Mouse (Mus musculus): ENCODE data around the gene Gm10198. TPM values are rescaled to one million over a fixed set of nuclear protein-coding genes. Genes with fewer than 3 reads are reported as not detected.

Gm10198 gene
- not detected in 2 replicates for polyA plus RNA-seq (2014; fragmentation: Nextera tagmentation; extraction: Ambion mirVana)

DNA sequence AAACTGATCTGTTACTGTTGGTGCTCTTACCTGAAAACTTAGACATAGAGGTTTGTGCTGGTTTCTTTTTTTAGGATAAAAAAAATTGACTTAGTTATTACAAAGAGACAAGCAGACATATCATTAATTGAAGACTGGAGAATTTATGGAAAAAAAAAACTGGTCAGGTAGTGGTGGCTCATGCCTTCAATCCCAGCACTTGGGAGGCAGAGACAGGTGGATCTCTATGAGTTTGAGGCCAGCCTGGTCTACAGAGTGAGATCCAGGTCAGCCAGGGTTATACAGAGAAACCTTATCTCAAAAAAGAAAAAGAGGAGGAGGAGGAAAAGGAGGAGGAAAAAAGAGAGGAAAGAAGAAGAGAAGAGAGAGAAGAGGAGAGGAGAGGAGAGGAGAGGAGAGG is at the start of gene Gm10198:
Gene Gm10198 (plus strand): TSS at position 301 of the 400 bp plus-strand sequence.
- H3K27ac ChIP-seq (replicated peaks; ENCODE audit: low read depth, low read length) = no peak within 1 kb of the TSS
- DNase-seq (ENCODE audit: low spot score) (no peak), ATAC-seq (ENCODE audit: insufficient number of reproducible peaks, low FRiP score, low TSS enrichment, low read depth) (no peak)
- no peak within 1 kb of the TSS for H3K9ac ChIP-seq (ENCODE audit: low read length)
- H3K9me3 ChIP-seq (ENCODE audit: control insufficient read depth, low read length) = no peaks in the 10 kb centered on the region
- H3K4me1 ChIP-seq (ENCODE audit: control insufficient read depth, insufficient read depth, low read length) = no peaks in the 10 kb centered on the region
- no peak within 1 kb of the TSS for H3K4me2 ChIP-seq (ENCODE audit: low read depth, severe bottlenecking)
- no peaks in the 10 kb centered on the region for H3K27me3 ChIP-seq (ENCODE audit: control insufficient read depth, insufficient read depth, low read length)
- H3K4me3 ChIP-seq (ENCODE audit: low read depth, low read length) = no peak within 1 kb of the TSS
- H3K36me3 ChIP-seq (ENCODE audit: control insufficient read depth, insufficient read depth, low read length) = no peaks in the 10 kb centered on the region

DNA sequence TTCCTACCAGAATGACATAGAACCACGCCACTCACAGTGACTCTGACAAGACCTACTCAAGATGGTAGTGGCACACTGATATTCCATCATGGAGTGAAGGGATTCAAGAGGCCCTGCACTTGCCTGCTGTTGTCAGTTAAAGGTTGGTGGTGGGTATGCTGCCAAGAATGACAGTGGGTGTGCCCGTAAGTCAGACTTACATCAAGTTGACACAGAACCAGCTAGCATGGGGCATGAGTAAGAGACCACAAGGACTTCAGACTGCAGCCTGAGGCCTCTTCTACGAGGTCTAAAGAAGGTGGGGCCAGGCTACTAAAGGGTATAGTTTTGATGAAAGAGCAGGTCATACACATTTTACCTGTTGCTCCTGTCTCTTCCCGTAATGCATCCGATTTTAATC is 47.3 kb upstream of the Gm10198 start:
- no peak for DNase-seq (ENCODE audit: low spot score)
- no peak for ATAC-seq (ENCODE audit: insufficient number of reproducible peaks, low FRiP score, low TSS enrichment, low read depth)
- no peak overlapping the region for H3K9ac ChIP-seq (ENCODE audit: low read length)
- H3K27me3 ChIP-seq (ENCODE audit: control insufficient read depth, insufficient read depth, low read length) = no peaks in the 10 kb centered on the region
- no peaks in the 10 kb centered on the region for H3K4me1 ChIP-seq (ENCODE audit: control insufficient read depth, insufficient read depth, low read length)
- no peaks in the 10 kb centered on the region for H3K36me3 ChIP-seq (ENCODE audit: control insufficient read depth, insufficient read depth, low read length)
- H3K27ac ChIP-seq (replicated peaks; ENCODE audit: low read depth, low read length) = no peak overlapping the region
- no peak overlapping the region for H3K4me2 ChIP-seq (ENCODE audit: low read depth, severe bottlenecking)
- 86% methylated on average over 5 of the region's 5 CpGs for WGBS
- no peak overlapping the region for H3K4me3 ChIP-seq (ENCODE audit: low read depth, low read length)
- no peaks in the 10 kb centered on the region for H3K9me3 ChIP-seq (ENCODE audit: control insufficient read depth, low read length)

DNA sequence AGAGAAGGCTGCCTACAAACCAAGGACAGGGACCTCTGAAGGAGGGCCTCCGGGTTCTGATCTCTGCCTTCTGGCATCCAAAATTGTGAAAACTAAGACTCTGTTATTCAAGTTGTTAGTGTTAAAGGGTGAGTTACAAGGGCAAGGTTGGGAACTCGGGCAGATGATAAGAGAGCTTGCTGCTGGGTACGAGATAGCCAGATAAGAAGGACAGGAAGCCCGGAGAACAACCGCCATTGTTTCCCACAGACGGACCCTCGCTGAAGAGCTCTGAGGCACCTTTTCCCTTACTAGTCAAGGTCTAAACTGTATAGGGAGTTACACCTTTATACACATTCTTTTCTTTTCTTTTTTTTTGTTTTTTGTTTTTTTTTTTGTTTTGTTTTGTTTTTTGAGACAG is 39.8 kb upstream of the Gm10198 start:
- H3K4me2 ChIP-seq (ENCODE audit: low read depth, severe bottlenecking) = no peak overlapping the region
- no peaks in the 10 kb centered on the region for H3K27me3 ChIP-seq (ENCODE audit: control insufficient read depth, insufficient read depth, low read length)
- no peaks in the 10 kb centered on the region for H3K4me1 ChIP-seq (ENCODE audit: control insufficient read depth, insufficient read depth, low read length)
- no peak overlapping the region for H3K9ac ChIP-seq (ENCODE audit: low read length)
- 92% methylated on average over 7 of the region's 7 CpGs for WGBS
- H3K36me3 ChIP-seq (ENCODE audit: control insufficient read depth, insufficient read depth, low read length) = no peaks in the 10 kb centered on the region
- no peak overlapping the region for H3K4me3 ChIP-seq (ENCODE audit: low read depth, low read length)
- ATAC-seq (ENCODE audit: insufficient number of reproducible peaks, low FRiP score, low TSS enrichment, low read depth) = no peak
- H3K9me3 ChIP-seq (ENCODE audit: control insufficient read depth, low read length) = no peaks in the 10 kb centered on the region
- no peak overlapping the region for H3K27ac ChIP-seq (replicated peaks; ENCODE audit: low read depth, low read length)
- no peak for DNase-seq (ENCODE audit: low spot score)

DNA sequence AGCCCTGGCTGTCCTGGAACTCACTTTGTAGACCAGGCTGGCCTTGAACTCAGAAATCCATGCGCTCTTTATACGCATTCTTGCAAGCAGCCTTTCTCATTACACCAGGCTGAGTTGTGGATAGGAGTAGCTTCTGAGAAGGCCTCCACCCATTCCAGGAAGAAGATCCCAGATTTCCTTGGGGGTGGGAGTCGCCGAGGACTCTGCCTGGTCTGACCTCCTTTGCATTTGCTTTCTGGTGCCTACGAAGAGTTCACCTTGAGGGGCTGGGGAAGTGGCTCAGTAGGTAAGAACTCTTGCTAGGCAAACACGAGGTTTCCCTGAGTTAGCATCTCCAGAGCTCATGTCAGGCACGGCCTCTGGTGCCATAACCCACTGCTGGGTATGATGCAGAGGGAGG is 39.4 kb upstream of the Gm10198 start:
- Histone ChIP-seq H3K27me3 (ENCODE audit: control insufficient read depth, insufficient read depth, low read length) (no peaks in the 10 kb centered on the region), H3K4me3 (ENCODE audit: low read depth, low read length) (no peak overlapping the region), H3K9ac (ENCODE audit: low read length) (no peak overlapping the region), H3K36me3 (ENCODE audit: control insufficient read depth, insufficient read depth, low read length) (no peaks in the 10 kb centered on the region), H3K9me3 (ENCODE audit: control insufficient read depth, low read length) (no peaks in the 10 kb centered on the region), H3K27ac (replicated peaks; ENCODE audit: low read depth, low read length) (no peak overlapping the region), H3K4me2 (ENCODE audit: low read depth, severe bottlenecking) (no peak overlapping the region), H3K4me1 (ENCODE audit: control insufficient read depth, insufficient read depth, low read length) (no peaks in the 10 kb centered on the region)
- DNase-seq (ENCODE audit: low spot score) (no peak), ATAC-seq (ENCODE audit: insufficient number of reproducible peaks, low FRiP score, low TSS enrichment, low read depth) (no peak)
- 89% methylated on average over 7 of the region's 7 CpGs for WGBS

DNA sequence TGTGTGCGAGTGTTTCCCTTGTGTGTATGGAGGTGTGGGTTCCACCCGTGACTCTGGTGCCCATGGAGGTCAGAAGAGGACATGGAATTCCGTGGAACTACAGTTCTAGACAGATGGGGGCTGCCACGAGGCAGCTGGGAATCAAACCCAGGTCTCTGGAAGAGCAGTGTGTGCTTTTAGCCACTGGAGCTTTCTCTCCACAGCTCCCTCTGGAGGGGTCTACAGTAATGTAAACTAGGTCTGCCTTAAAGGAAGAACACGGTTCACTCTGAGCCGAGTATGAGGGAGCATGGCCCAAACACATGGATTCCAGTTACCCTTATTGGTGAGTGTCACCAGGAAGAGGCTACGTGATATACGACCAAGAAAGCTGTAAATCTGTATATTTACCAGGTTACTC is 38.6 kb upstream of the Gm10198 start:
- no peaks in the 10 kb centered on the region for H3K9me3 ChIP-seq (ENCODE audit: control insufficient read depth, low read length)
- no peaks in the 10 kb centered on the region for H3K36me3 ChIP-seq (ENCODE audit: control insufficient read depth, insufficient read depth, low read length)
- DNase-seq (ENCODE audit: low spot score) (no peak), ATAC-seq (ENCODE audit: insufficient number of reproducible peaks, low FRiP score, low TSS enrichment, low read depth) (no peak)
- no peaks in the 10 kb centered on the region for H3K27me3 ChIP-seq (ENCODE audit: control insufficient read depth, insufficient read depth, low read length)
- WGBS = 81% methylated on average over 8 of the region's 8 CpGs
- no peak overlapping the region for H3K4me3 ChIP-seq (ENCODE audit: low read depth, low read length)
- H3K4me2 ChIP-seq (ENCODE audit: low read depth, severe bottlenecking) = no peak overlapping the region
- no peak overlapping the region for H3K9ac ChIP-seq (ENCODE audit: low read length)
- no peak overlapping the region for H3K27ac ChIP-seq (replicated peaks; ENCODE audit: low read depth, low read length)
- H3K4me1 ChIP-seq (ENCODE audit: control insufficient read depth, insufficient read depth, low read length) = no peaks in the 10 kb centered on the region

DNA sequence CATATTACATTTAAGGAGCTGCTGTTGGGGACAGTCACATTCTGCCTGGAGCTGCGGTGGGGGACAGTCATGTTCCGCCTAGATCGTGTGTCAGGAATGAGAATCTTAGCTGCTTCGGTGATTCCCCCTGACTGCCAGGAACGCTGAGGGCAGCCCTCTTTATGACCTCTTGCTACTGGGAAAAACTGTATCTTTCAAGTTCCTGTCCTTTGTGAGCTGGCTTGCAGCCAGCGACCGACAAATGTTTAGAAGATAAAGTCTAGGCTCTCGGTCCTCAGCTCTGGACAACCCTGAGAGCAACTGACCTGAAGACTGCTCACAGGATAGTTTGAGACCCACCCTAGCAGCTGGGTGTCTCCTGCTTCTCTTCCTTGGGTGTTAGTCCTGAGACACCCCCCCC is 37.3 kb upstream of the Gm10198 start:
- no peak for ATAC-seq (ENCODE audit: insufficient number of reproducible peaks, low FRiP score, low TSS enrichment, low read depth)
- Histone ChIP-seq H3K9ac (ENCODE audit: low read length) (no peak overlapping the region), H3K4me2 (ENCODE audit: low read depth, severe bottlenecking) (no peak overlapping the region), H3K4me1 (ENCODE audit: control insufficient read depth, insufficient read depth, low read length) (no peaks in the 10 kb centered on the region), H3K27me3 (ENCODE audit: control insufficient read depth, insufficient read depth, low read length) (no peaks in the 10 kb centered on the region), H3K4me3 (ENCODE audit: low read depth, low read length) (no peak overlapping the region), H3K27ac (replicated peaks; ENCODE audit: low read depth, low read length) (no peak overlapping the region), H3K36me3 (ENCODE audit: control insufficient read depth, insufficient read depth, low read length) (no peaks in the 10 kb centered on the region), H3K9me3 (ENCODE audit: control insufficient read depth, low read length) (no peaks in the 10 kb centered on the region)
- WGBS = 27% methylated on average over 8 of the region's 8 CpGs
- DNase-seq (ENCODE audit: low spot score) = no peak

DNA sequence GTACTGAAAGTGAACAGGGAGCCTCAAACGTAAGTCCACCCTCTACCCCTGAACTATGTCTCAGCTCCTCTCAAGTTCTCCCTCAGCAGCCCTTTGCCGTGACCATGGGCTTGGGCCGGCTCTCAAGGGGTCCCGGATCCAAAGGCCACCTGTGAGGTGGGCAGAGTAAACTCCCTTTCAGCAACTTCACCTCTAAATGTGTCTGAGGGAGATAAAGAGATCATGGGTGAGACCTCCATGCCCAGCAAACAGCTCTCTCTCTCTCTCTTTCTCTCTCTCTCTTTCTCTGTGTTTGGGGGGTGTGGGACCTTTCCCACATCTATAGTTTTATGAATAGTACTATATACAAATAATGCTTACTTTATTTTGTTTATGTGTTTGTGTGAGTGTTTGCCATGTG is 36.2 kb upstream of the Gm10198 start:
- Histone ChIP-seq H3K4me3 (ENCODE audit: low read depth, low read length) (no peak overlapping the region), H3K27ac (replicated peaks; ENCODE audit: low read depth, low read length) (no peak overlapping the region), H3K9ac (ENCODE audit: low read length) (no peak overlapping the region), H3K4me1 (ENCODE audit: control insufficient read depth, insufficient read depth, low read length) (no peaks in the 10 kb centered on the region), H3K9me3 (ENCODE audit: control insufficient read depth, low read length) (no peaks in the 10 kb centered on the region), H3K27me3 (ENCODE audit: control insufficient read depth, insufficient read depth, low read length) (no peaks in the 10 kb centered on the region), H3K36me3 (ENCODE audit: control insufficient read depth, insufficient read depth, low read length) (no peaks in the 10 kb centered on the region), H3K4me2 (ENCODE audit: low read depth, severe bottlenecking) (no peak overlapping the region)
- DNase-seq (ENCODE audit: low spot score) (no peak), ATAC-seq (ENCODE audit: insufficient number of reproducible peaks, low FRiP score, low TSS enrichment, low read depth) (no peak)
- WGBS = 78% methylated on average over 4 of the region's 4 CpGs

DNA sequence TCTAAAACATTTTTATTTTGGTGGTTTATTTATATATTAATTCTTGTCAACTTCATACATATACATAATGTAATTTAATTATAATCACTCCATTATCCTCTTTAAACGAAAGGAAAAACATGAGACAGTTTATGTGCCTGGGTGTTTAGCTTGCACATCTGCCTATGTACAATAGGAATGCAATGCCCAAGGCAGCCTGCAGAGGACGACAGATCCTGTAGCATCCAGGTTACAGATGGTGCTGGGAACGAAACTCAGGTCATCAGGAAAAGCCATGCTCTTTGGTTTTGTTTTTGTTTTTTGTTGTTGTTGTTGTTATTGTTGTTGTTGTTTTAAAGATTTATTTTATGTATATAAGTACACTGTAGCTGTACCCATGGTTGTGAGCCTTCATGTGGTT is 32.4 kb upstream of the Gm10198 start:
- Histone ChIP-seq H3K36me3 (ENCODE audit: control insufficient read depth, insufficient read depth, low read length) (no peaks in the 10 kb centered on the region), H3K4me1 (ENCODE audit: control insufficient read depth, insufficient read depth, low read length) (no peaks in the 10 kb centered on the region), H3K9ac (ENCODE audit: low read length) (no peak overlapping the region), H3K27me3 (ENCODE audit: control insufficient read depth, insufficient read depth, low read length) (no peaks in the 10 kb centered on the region), H3K4me3 (ENCODE audit: low read depth, low read length) (no peak overlapping the region), H3K4me2 (ENCODE audit: low read depth, severe bottlenecking) (no peak overlapping the region), H3K27ac (replicated peaks; ENCODE audit: low read depth, low read length) (no peak overlapping the region), H3K9me3 (ENCODE audit: control insufficient read depth, low read length) (no peaks in the 10 kb centered on the region)
- ATAC-seq (ENCODE audit: insufficient number of reproducible peaks, low FRiP score, low TSS enrichment, low read depth) (no peak), DNase-seq (ENCODE audit: low spot score) (no peak)
- 86% methylated on average over 3 of the region's 3 CpGs for WGBS

DNA sequence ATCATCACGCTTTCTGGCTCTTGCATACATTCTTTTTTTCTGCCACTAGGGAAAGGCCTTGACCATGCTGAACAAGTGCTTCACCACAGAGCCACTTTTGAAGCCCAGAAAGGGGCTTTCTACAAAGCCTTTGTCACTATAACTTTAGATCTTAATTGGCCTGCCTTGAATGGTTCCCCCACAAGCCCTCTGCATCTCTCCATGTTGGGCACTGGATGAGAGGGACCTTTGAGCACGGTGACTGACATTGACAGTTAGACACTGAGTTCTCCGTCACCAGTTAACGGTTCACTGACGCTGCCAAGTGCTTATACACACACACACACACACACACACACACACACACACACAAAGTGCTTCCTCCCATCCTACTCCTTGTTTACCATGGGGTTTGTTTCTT is 30.0 kb upstream of the Gm10198 start:
- ATAC-seq (ENCODE audit: insufficient number of reproducible peaks, low FRiP score, low TSS enrichment, low read depth) (no peak), DNase-seq (ENCODE audit: low spot score) (no peak)
- no peaks in the 10 kb centered on the region for H3K27me3 ChIP-seq (ENCODE audit: control insufficient read depth, insufficient read depth, low read length)
- H3K27ac ChIP-seq (replicated peaks; ENCODE audit: low read depth, low read length) = no peak overlapping the region
- H3K4me2 ChIP-seq (ENCODE audit: low read depth, severe bottlenecking) = no peak overlapping the region
- H3K4me3 ChIP-seq (ENCODE audit: low read depth, low read length) = no peak overlapping the region
- H3K9me3 ChIP-seq (ENCODE audit: control insufficient read depth, low read length) = no peaks in the 10 kb centered on the region
- WGBS = 93% methylated on average over 5 of the region's 5 CpGs
- H3K4me1 ChIP-seq (ENCODE audit: control insufficient read depth, insufficient read depth, low read length) = no peaks in the 10 kb centered on the region
- H3K36me3 ChIP-seq (ENCODE audit: control insufficient read depth, insufficient read depth, low read length) = no peaks in the 10 kb centered on the region
- no peak overlapping the region for H3K9ac ChIP-seq (ENCODE audit: low read length)
